Mouse (Mus musculus) liver, embryonic 14.5 days (tissue): ENCODE data around the gene Cdc7.

ENCODE experiments used
- CTCF ChIP-seq: IDR thresholded peaks from 2 replicates; pipeline ENCODE4 v1.5.1; 2016; ENCODE audit warnings: antibody characterized with exemption, low read depth, control low read depth
- EP300 ChIP-seq: IDR thresholded peaks from 2 replicates; pipeline ENCODE4 v1.6.1; 2016; ENCODE audit warnings: antibody characterized with exemption, low read depth

GRCm38 (mm10) chr5:106973883-106974282 is 9.8 kb downstream of the Cdc7 start:
- TF ChIP-seq CTCF (no peak), EP300 (no peak)
